Mouse (Mus musculus) midbrain, embryonic 15.5 days (tissue): ENCODE measurements around the gene Grik4. TPM values are rescaled to one million over a fixed set of nuclear protein-coding genes. Genes with fewer than 3 reads are reported as not detected.

ENCODE experiments used
- ATAC-seq: fragments of 200-750 bp; cut with Nextera tagmentation; replicated peaks from 2 replicates; pipeline ENCODE4 v1.8.0; 2017; ENCODE audit warnings: moderate TSS enrichment
- H3K27ac ChIP-seq: fragments of 300-500 bp; sonication (generic); 2 replicates; pipeline ENCODE4 v1.5.1; 2015; ENCODE audit warnings: mild to moderate bottlenecking, inconsistent platforms
- H3K27me3 ChIP-seq: fragments of 300-500 bp; sonication (generic); replicated peaks from 2 replicates; pipeline ENCODE4 v1.6.1; 2015; ENCODE audit warnings: inconsistent platforms
- H3K36me3 ChIP-seq: fragments of 300-500 bp; sonication (generic); replicated peaks from 2 replicates; pipeline ENCODE4 v1.6.1; 2015; ENCODE audit warnings: inconsistent platforms
- H3K4me1 ChIP-seq: fragments of 300-500 bp; sonication (generic); 2 replicates; pipeline ENCODE4 v1.6.1; 2015; ENCODE audit warnings: inconsistent platforms
- H3K4me2 ChIP-seq: fragments of 300-500 bp; sonication (generic); 2 replicates; pipeline ENCODE4 v1.6.1; 2015; ENCODE audit warnings: inconsistent platforms, mild to moderate bottlenecking, moderate library complexity
- H3K4me3 ChIP-seq: fragments of 300-500 bp; sonication (generic); 2 replicates; pipeline ENCODE4 v1.5.1; 2015; ENCODE audit warnings: mild to moderate bottlenecking, inconsistent platforms
- H3K9ac ChIP-seq: fragments of 300-500 bp; sonication (generic); 2 replicates; pipeline ENCODE4 v1.6.1; 2015; ENCODE audit warnings: mild to moderate bottlenecking, inconsistent platforms
- H3K9me3 ChIP-seq: fragments of 300-500 bp; sonication (generic); 2 replicates; pipeline ENCODE4 v1.6.1; 2016; ENCODE audit warnings: inconsistent platforms
- WGBS: fragments of 180-500 bp; shearing (Covaris S2); methylation state at CpG from one replicate; pipeline ENCODE4 v1.1.7; 2015; ENCODE audit warnings: mixed read lengths; 5-methylcytosine and 5-hydroxymethylcytosine counted together
- polyA plus RNA-seq: library from polyadenylated mRNA; unstranded; fragments of >200 nt; fragmentation: Nextera tagmentation; extraction: Ambion mirVana; gene quantifications from 2 replicates; pipeline ENCODE4 v1.2.1, GENCODE M21; 2015

Gene Grik4
- polyA plus RNA-seq, 1 experiment from 2014 or later = 11.2 TPM

GRCm38 (mm10) chr9:42721718-42722117 is 222.6 kb downstream of the Grik4 start:
- Histone ChIP-seq H3K27me3 (no peaks in the 10 kb centered on the region), H3K9ac (no peak overlapping the region), H3K27ac (no peak overlapping the region), H3K9me3 (no peaks in the 10 kb centered on the region), H3K4me1 (peaks cover 8% of the 10 kb centered on the region), H3K36me3 (no peaks in the 10 kb centered on the region), H3K4me2 (no peak overlapping the region), H3K4me3 (no peak overlapping the region)
- WGBS = 89% methylated on average over 9 of the region's 9 CpGs
- no peak for ATAC-seq

- H3K4me2 ChIP-seq = no peak overlapping the region
- WGBS = 82% methylated on average over 4 of the region's 4 CpGs
- no peaks in the 10 kb centered on the region for H3K36me3 ChIP-seq
- H3K9ac ChIP-seq = no peak overlapping the region
- H3K9me3 ChIP-seq = no peaks in the 10 kb centered on the region
- H3K27ac ChIP-seq = no peak overlapping the region
- no peak overlapping the region for H3K4me3 ChIP-seq
- H3K4me1 ChIP-seq = peaks cover 8% of the 10 kb centered on the region
- H3K27me3 ChIP-seq = no peaks in the 10 kb centered on the region
- ATAC-seq = no peak
Measured at GRCm38 (mm10) chr9:42721146-42721545, 223.1 kb downstream of the Grik4 start.

- H3K4me1 ChIP-seq = 0 out of 2 replicates have a peak, but pooled peaks cover 7% of the 10 kb centered on the region
- no peaks in the 10 kb centered on the region for H3K27me3 ChIP-seq
- no peak for ATAC-seq
- H3K36me3 ChIP-seq = no peaks in the 10 kb centered on the region
- 83% methylated on average over 8 of the region's 8 CpGs for WGBS
- no peak overlapping the region for H3K4me3 ChIP-seq
- H3K4me2 ChIP-seq = no peak overlapping the region
- H3K9me3 ChIP-seq = no peaks in the 10 kb centered on the region
- H3K9ac ChIP-seq = no peak overlapping the region
- H3K27ac ChIP-seq = no peak overlapping the region
Measured at GRCm38 (mm10) chr9:42713912-42714311, 230.4 kb downstream of the Grik4 start.

- WGBS = 85% methylated on average over 7 of the region's 7 CpGs
- Histone ChIP-seq H3K4me2 (no peak overlapping the region), H3K27me3 (no peaks in the 10 kb centered on the region), H3K4me3 (no peak overlapping the region), H3K27ac (no peak overlapping the region), H3K9me3 (no peaks in the 10 kb centered on the region), H3K9ac (no peak overlapping the region), H3K36me3 (no peaks in the 10 kb centered on the region), H3K4me1 (peaks cover 11% of the 10 kb centered on the region)
- ATAC-seq = no peak
Measured at GRCm38 (mm10) chr9:42705848-42706247, 238.4 kb downstream of the Grik4 start.

- Histone ChIP-seq H3K9ac (no peak overlapping the region), H3K9me3 (no peaks in the 10 kb centered on the region), H3K4me2 (no peak overlapping the region), H3K27me3 (no peaks in the 10 kb centered on the region), H3K27ac (no peak overlapping the region), H3K4me1 (peaks cover 11% of the 10 kb centered on the region), H3K36me3 (no peaks in the 10 kb centered on the region), H3K4me3 (no peak overlapping the region)
- 26% methylated on average over 8 of the region's 8 CpGs for WGBS
- ATAC-seq = no peak
Measured at GRCm38 (mm10) chr9:42703191-42703854, 241.0 kb downstream of the Grik4 start.

- Histone ChIP-seq H3K4me3 (no peak overlapping the region), H3K9ac (no peak overlapping the region), H3K27me3 (no peaks in the 10 kb centered on the region), H3K4me1 (peaks cover 11% of the 10 kb centered on the region), H3K27ac (no peak overlapping the region), H3K36me3 (no peaks in the 10 kb centered on the region), H3K4me2 (no peak overlapping the region), H3K9me3 (no peaks in the 10 kb centered on the region)
- WGBS = 64% methylated on average over 11 of the region's 11 CpGs
- 0 out of 2 replicates have a peak, but pooled peaks have one; percentile 33 for ATAC-seq
Measured at GRCm38 (mm10) chr9:42702231-42703132, 241.8 kb downstream of the Grik4 start.

GRCm38 (mm10) chr9:42701729-42702128 is 242.6 kb downstream of the Grik4 start:
- Histone ChIP-seq H3K9ac (no peak overlapping the region), H3K36me3 (no peaks in the 10 kb centered on the region), H3K4me3 (no peak overlapping the region), H3K4me2 (no peak overlapping the region), H3K4me1 (peaks cover 11% of the 10 kb centered on the region), H3K27ac (no peak overlapping the region), H3K9me3 (no peaks in the 10 kb centered on the region), H3K27me3 (no peaks in the 10 kb centered on the region)
- 83% methylated on average over 5 of the region's 5 CpGs for WGBS
- ATAC-seq = no peak

GRCm38 (mm10) chr9:42693024-42693423 is 251.3 kb downstream of the Grik4 start:
- H3K9ac ChIP-seq = no peak overlapping the region
- 66% methylated on average over 8 of the region's 8 CpGs for WGBS
- H3K4me3 ChIP-seq = no peak overlapping the region
- no peaks in the 10 kb centered on the region for H3K36me3 ChIP-seq
- no peaks in the 10 kb centered on the region for H3K4me1 ChIP-seq
- H3K27me3 ChIP-seq = no peaks in the 10 kb centered on the region
- no peak overlapping the region for H3K4me2 ChIP-seq
- no peak overlapping the region for H3K27ac ChIP-seq
- ATAC-seq = no peak
- H3K9me3 ChIP-seq = no peaks in the 10 kb centered on the region

GRCm38 (mm10) chr9:42688143-42688542 is 256.1 kb downstream of the Grik4 start:
- Histone ChIP-seq H3K9ac (no peak overlapping the region), H3K27ac (no peak overlapping the region), H3K4me3 (no peak overlapping the region), H3K36me3 (no peaks in the 10 kb centered on the region), H3K4me1 (no peaks in the 10 kb centered on the region), H3K9me3 (no peaks in the 10 kb centered on the region), H3K4me2 (no peak overlapping the region), H3K27me3 (no peaks in the 10 kb centered on the region)
- WGBS = 41% methylated on average over 4 of the region's 4 CpGs
- no peak for ATAC-seq

GRCm38 (mm10) chr9:42686104-42686503 is 258.2 kb downstream of the Grik4 start:
- Histone ChIP-seq H3K27ac (no peak overlapping the region), H3K36me3 (no peaks in the 10 kb centered on the region), H3K9ac (no peak overlapping the region), H3K9me3 (no peaks in the 10 kb centered on the region), H3K4me2 (no peak overlapping the region), H3K27me3 (no peaks in the 10 kb centered on the region), H3K4me1 (peaks cover 4% of the 10 kb centered on the region; the same call in 1 of the 2 replicates), H3K4me3 (no peak overlapping the region)
- 70% methylated on average over 5 of the region's 5 CpGs for WGBS
- no peak for ATAC-seq

- no peak for ATAC-seq
- WGBS = 69% methylated on average over 5 of the region's 5 CpGs
- Histone ChIP-seq H3K36me3 (no peaks in the 10 kb centered on the region), H3K9me3 (no peaks in the 10 kb centered on the region), H3K27ac (peak overlapping the region; percentile 50; the same call in 1 of the 2 replicates), H3K4me2 (no peak overlapping the region), H3K9ac (no peak overlapping the region), H3K4me1 (peaks cover 32% of the 10 kb centered on the region), H3K4me3 (no peak overlapping the region), H3K27me3 (no peaks in the 10 kb centered on the region)
Measured at GRCm38 (mm10) chr9:42674017-42674412, 270.3 kb downstream of the Grik4 start.

GRCm38 (mm10) chr9:42673385-42674016 is 270.8 kb downstream of the Grik4 start:
- H3K27ac ChIP-seq = peak overlapping the region; percentile 50
- no peak overlapping the region for H3K9ac ChIP-seq
- H3K4me2 ChIP-seq = no peak overlapping the region
- peak; percentile 27; the same call in 1 of the 2 replicates for ATAC-seq
- H3K4me3 ChIP-seq = no peak overlapping the region
- WGBS = 54% methylated on average over 12 of the region's 12 CpGs
- H3K36me3 ChIP-seq = no peaks in the 10 kb centered on the region
- peaks cover 32% of the 10 kb centered on the region for H3K4me1 ChIP-seq
- H3K9me3 ChIP-seq = no peaks in the 10 kb centered on the region
- no peaks in the 10 kb centered on the region for H3K27me3 ChIP-seq
